Mouse (Mus musculus) heart, postnatal 36 days (tissue): Measurements from ENCODE around the gene Rpgrip1l. TPM values are rescaled to one million over a fixed set of nuclear protein-coding genes. Genes with fewer than 3 reads are reported as not detected.

Experiments
- DNase-seq, 2 experiments: peaks; one replicate each; pipeline ENCODE4 v3.0.0; 2021 to 2022
- intact Hi-C: fragments of 180-260 bp; cut with DNase I; formaldehyde crosslinking; loops from one replicate; pipeline ENCODE4 v1.15.1; 2025
- total RNA-seq, 2 experiments: library from RNA; stranded (reverse); gene quantifications; 2 replicates each; pipeline ENCODE4 v1.2.3; 2021

Rpgrip1l gene
- total RNA-seq, 2 experiments from 2014 or later: 1.7 to 3.8 TPM

GRCm38 (mm10) chr8:91338389-91339154 is 25.5 kb upstream of the Rpgrip1l start:
- intact Hi-C loops: no loop called here
- DNase-seq: no peak

GRCm38 (mm10) chr8:91329461-91329850 is 16.4 kb upstream of the Rpgrip1l start:
- no peak for DNase-seq
- intact Hi-C loops: loop anchor here (5.0 kb wide), 1 partner anchor 43 kb away; no protein-coding TSS in a partner anchor

GRCm38 (mm10) chr8:91329056-91329455 is 16.0 kb upstream of the Rpgrip1l start:
- intact Hi-C loops: loop anchor here (5.0 kb wide), 1 partner anchor 43 kb away; no protein-coding TSS in a partner anchor
- no peak for DNase-seq

GRCm38 (mm10) chr8:91327471-91328205 is 14.6 kb upstream of the Rpgrip1l start:
- intact Hi-C loops: loop anchor here (5.0 kb wide), 1 partner anchor 45 kb away; no protein-coding TSS in a partner anchor
- no peak for DNase-seq

- intact Hi-C loops: loop anchor here (5.0 kb wide), 1 partner anchor 45 kb away; no protein-coding TSS in a partner anchor
- DNase-seq: no peak
These were observed 13.9 kb upstream of the Rpgrip1l start for GRCm38 (mm10) chr8:91326946-91327345.

- no peak for DNase-seq
- intact Hi-C loops: loop anchor here (5.0 kb wide), 1 partner anchor 46 kb away; no protein-coding TSS in a partner anchor
These were observed 13.0 kb upstream of the Rpgrip1l start for GRCm38 (mm10) chr8:91326018-91326417.

GRCm38 (mm10) chr8:91324916-91325315 is 11.9 kb upstream of the Rpgrip1l start:
- DNase-seq: no peak
- intact Hi-C loops: loop anchor here (5.0 kb wide), 1 partner anchor 47 kb away; no protein-coding TSS in a partner anchor

- DNase-seq: no peak
- intact Hi-C loops: no loop called here
These were observed 11.2 kb upstream of the Rpgrip1l start for GRCm38 (mm10) chr8:91324271-91324670.

- intact Hi-C loops: no loop called here
- DNase-seq: no peak
These were observed 10.4 kb upstream of the Rpgrip1l start for GRCm38 (mm10) chr8:91323511-91323910.

GRCm38 (mm10) chr8:91318938-91319729 is 6.1 kb upstream of the Rpgrip1l start:
- DNase-seq: no peak
- intact Hi-C loops: loop anchor here (10.0 kb wide), 1 partner anchor 1036 kb away; the partner anchor contains the start of gene Irx5

- DNase-seq: no peak
- intact Hi-C loops: loop anchor here (10.0 kb wide), 1 partner anchor 1037 kb away; the partner anchor contains the start of gene Irx5
These were observed 4.6 kb upstream of the Rpgrip1l start for GRCm38 (mm10) chr8:91317567-91318227.

GRCm38 (mm10) chr8:91312342-91312741 is 720 bp downstream of the Rpgrip1l start:
- no peak for DNase-seq
- intact Hi-C loops: loop anchor here (10.0 kb wide), 1 partner anchor 1042 kb away; the partner anchor contains the start of gene Irx5

GRCm38 (mm10) chr8:91304481-91305386 is 8.3 kb downstream of the Rpgrip1l start:
- no peak for DNase-seq
- intact Hi-C loops: no loop called here

GRCm38 (mm10) chr8:91298672-91299071 is 14.4 kb downstream of the Rpgrip1l start:
- DNase-seq: no peak
- intact Hi-C loops: no loop called here

- DNase-seq: no peak
- intact Hi-C loops: no loop called here
These were observed 17.3 kb downstream of the Rpgrip1l start for GRCm38 (mm10) chr8:91295786-91296185.

- DNase-seq: no peak
- intact Hi-C loops: no loop called here
These were observed 22.5 kb downstream of the Rpgrip1l start for GRCm38 (mm10) chr8:91290576-91290975.

- intact Hi-C loops: no loop called here
- no peak for DNase-seq
These were observed 26.8 kb downstream of the Rpgrip1l start for GRCm38 (mm10) chr8:91286237-91286636.

GRCm38 (mm10) chr8:91283815-91284214 is 29.2 kb downstream of the Rpgrip1l start:
- DNase-seq: no peak
- intact Hi-C loops: no loop called here

- no peak for DNase-seq
- intact Hi-C loops: no loop called here
These were observed 30.4 kb downstream of the Rpgrip1l start for GRCm38 (mm10) chr8:91282655-91283054.
